Mouse (Mus musculus): ENCODE measurements around the gene Fam149a. TPM values are rescaled to one million over a fixed set of nuclear protein-coding genes. Genes with fewer than 3 reads are reported as not detected.
"Not testable (repeated sequence)": the region's sequence is repeated elsewhere in the genome, so short reads cannot be mapped to it uniquely, and the experiment has no call there.

Gene Fam149a
- total and polyA plus RNA-seq, 2 experiments from 2014 or later, result 2.6 to 7.3 TPM

DNA sequence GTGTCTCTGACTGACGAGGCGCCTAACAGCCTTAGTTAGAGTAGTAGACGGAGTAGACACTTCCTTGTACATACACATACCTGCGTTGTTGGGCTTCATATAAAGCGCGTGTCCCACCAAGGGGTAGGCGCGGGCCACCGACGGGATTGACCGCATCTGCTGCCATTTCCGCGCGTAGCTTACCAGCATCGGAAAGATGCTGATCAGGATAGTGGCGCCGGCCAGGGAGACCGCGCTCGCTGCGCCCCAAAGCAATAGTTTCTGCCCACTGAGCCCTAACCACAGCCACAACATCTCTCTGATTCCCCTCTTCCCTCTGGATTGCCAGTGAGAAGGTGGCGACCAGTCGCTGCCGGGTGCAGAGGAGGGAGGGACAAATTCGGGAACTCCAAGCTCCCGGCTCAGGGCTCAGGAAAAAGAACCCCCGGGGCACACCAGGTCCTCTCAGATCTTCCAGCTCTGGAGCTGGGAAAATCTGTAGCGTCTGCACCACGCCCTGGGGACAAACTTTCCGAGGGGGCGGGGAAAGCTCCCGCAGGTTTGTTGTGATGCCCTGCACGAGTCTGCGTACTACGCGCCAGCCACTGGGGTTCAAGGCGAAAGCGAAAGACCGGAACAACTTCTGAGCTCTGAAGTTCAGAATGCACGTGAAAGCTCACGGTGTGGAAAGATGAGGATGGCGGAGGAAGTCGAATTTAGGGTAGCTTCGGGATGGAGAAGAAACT lies 49.2 kb downstream of the Fam149a start, which contains the start of gene Cyp4v3:
Gene Cyp4v3, minus strand, starts transcription at position 532 of the 725 bp plus-strand sequence.
- H3K9me3 ChIP-seq (replicated peaks; ENCODE audit: control insufficient read depth, low read length), result no peaks in the 10 kb centered on the region
- no peaks in the 10 kb centered on the region for H3K4me1 ChIP-seq (ENCODE audit: control insufficient read depth, insufficient read depth)
- peak within 1 kb of the TSS; percentile 9; the same call in 1 of the 2 replicates for H3K27ac ChIP-seq (ENCODE audit: low read depth)
- peak; percentile 80 for ATAC-seq (ENCODE audit: insufficient read depth, low read depth)
- H3K4me3 ChIP-seq (ENCODE audit: low read depth, low read length), result peak within 1 kb of the TSS; percentile 56
- H3K9ac ChIP-seq (replicated peaks; ENCODE audit: low read depth, low read length), result peak within 1 kb of the TSS; percentile 49
- 1% methylated on average over 43 of the region's 44 CpGs for WGBS
- no peaks in the 10 kb centered on the region for H3K27me3 ChIP-seq (ENCODE audit: control insufficient read depth, insufficient read depth, low read length)
- TF ChIP-seq CTCF (IDR thresholded peaks at IDR 0.05; ENCODE audit: low read depth), result no peak
- TF ChIP-seq EP300 (IDR thresholded peaks at IDR 0.05; ENCODE audit: low read depth), result no peak
- DNase-seq (ENCODE audit: low spot score), result peak; percentile 59
- peak within 1 kb of the TSS; percentile 85 for H3K4me2 ChIP-seq (ENCODE audit: low read depth, low read length)
- no peaks in the 10 kb centered on the region for H3K36me3 ChIP-seq (replicated peaks; ENCODE audit: control insufficient read depth, insufficient read depth, low read length)

DNA sequence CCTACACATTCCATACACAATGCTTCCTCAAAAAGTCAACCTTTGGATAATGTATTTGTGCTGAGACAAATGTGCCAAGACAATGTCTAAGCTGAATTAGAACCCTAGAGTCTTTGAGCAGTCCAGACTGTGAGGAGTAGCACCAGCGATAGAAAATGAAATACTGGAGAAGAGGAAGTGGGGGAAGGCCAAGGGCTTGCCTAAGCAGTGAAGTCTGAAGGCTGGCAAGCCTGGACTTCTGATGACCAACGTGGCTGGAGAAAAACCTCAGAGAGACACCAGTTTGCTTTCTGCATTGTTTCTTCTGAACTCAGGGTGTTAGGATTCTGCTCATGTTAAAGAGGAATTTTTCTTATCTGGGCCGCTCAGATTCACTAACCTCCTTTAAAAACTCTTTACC lies 51.2 kb downstream of the Fam149a start:
- TF ChIP-seq CTCF (IDR thresholded peaks at IDR 0.05; ENCODE audit: low read depth) (no peak), EP300 (IDR thresholded peaks at IDR 0.05; ENCODE audit: low read depth) (no peak)
- no peak for DNase-seq (ENCODE audit: low spot score)
- 70% methylated on average over 3 of the region's 3 CpGs for WGBS

DNA sequence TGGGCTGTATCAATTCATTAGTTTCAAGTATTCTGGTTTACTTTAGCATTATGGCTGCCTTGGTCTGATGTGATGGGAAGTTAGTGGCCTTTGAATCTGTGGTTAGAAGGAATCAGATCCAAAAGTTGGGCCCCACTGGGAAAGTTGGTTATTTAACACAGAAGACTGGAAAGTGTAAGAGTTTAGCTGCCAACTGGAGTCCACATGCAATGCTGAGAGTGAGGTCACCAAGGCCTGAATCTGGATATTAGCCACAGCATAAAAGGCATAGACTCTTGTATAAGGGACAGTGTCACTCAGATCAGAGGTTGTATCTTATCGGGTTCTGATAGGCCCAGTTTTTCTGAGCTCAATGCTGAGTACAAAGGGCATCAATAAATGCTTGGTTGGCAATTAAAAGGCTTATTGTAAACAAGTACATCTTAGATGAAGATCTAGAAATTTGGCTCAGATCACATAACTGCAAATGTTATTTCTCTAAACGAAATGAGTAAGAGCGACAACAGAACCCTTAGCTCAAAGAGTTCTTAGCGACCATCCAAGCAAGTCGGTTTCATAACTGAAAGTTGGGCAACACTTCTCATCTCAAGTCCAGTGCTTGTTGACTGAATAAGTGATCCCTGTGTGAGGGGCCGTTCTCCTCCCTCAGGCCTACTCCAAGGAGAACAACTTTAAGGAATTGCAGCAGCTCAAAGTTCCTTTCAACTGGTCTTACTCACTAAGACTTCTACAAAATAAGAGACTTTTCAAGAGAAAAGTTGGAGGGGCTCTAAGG lies 52.7 kb downstream of the Fam149a start:
- Histone ChIP-seq H3K27ac (ENCODE audit: low read depth) (no peak overlapping the region), H3K4me3 (ENCODE audit: low read depth, low read length) (no peak overlapping the region), H3K9ac (replicated peaks; ENCODE audit: low read depth, low read length) (no peak overlapping the region), H3K4me2 (ENCODE audit: low read depth, low read length) (no peak overlapping the region), H3K4me1 (ENCODE audit: control insufficient read depth, insufficient read depth) (no peaks in the 10 kb centered on the region), H3K36me3 (replicated peaks; ENCODE audit: control insufficient read depth, insufficient read depth, low read length) (no peaks in the 10 kb centered on the region), H3K9me3 (replicated peaks; ENCODE audit: control insufficient read depth, low read length) (no peaks in the 10 kb centered on the region), H3K27me3 (ENCODE audit: control insufficient read depth, insufficient read depth, low read length) (no peaks in the 10 kb centered on the region)
- 83% methylated on average over 6 of the region's 6 CpGs for WGBS
- DNase-seq (ENCODE audit: low spot score) (no peak), ATAC-seq (ENCODE audit: insufficient read depth, low read depth) (no peak)
- TF ChIP-seq EP300 (IDR thresholded peaks at IDR 0.05; ENCODE audit: low read depth) (no peak), CTCF (IDR thresholded peaks at IDR 0.05; ENCODE audit: low read depth) (no peak)

More for the DNA sequence above, 51.2 kb downstream of the Fam149a start:
- no peaks in the 10 kb centered on the region for H3K4me1 ChIP-seq (ENCODE audit: control insufficient read depth, insufficient read depth)
- no peak for ATAC-seq (ENCODE audit: insufficient read depth, low read depth)
- no peak overlapping the region for H3K4me2 ChIP-seq (ENCODE audit: low read depth, low read length)
- no peaks in the 10 kb centered on the region for H3K9me3 ChIP-seq (replicated peaks; ENCODE audit: control insufficient read depth, low read length)
- H3K27ac ChIP-seq (ENCODE audit: low read depth), result no peak overlapping the region
- no peak overlapping the region for H3K9ac ChIP-seq (replicated peaks; ENCODE audit: low read depth, low read length)
- no peaks in the 10 kb centered on the region for H3K27me3 ChIP-seq (ENCODE audit: control insufficient read depth, insufficient read depth, low read length)
- no peaks in the 10 kb centered on the region for H3K36me3 ChIP-seq (replicated peaks; ENCODE audit: control insufficient read depth, insufficient read depth, low read length)
- no peak overlapping the region for H3K4me3 ChIP-seq (ENCODE audit: low read depth, low read length)

DNA sequence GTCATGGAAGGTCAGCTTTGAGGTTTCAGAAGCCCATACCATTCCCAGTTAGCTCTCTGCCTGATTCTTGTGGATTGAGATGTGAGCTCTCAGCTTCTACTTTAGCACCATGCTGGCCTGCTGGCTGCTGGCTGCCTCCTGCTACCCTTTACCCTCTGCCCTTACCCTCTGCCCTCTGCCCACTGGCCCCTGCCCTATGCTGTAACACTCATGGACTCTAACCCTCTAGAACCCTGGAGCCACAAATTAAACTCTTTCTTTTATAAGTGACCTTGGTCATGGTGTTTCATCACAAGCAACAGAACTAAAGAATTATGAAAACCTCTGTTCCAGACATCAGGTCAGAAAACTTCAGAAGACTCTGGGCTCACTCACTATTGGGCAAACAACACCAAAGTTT lies 55.0 kb downstream of the Fam149a start:
- H3K9ac ChIP-seq (replicated peaks; ENCODE audit: low read depth, low read length); DNase-seq (ENCODE audit: low spot score); H3K4me1 ChIP-seq (ENCODE audit: control insufficient read depth, insufficient read depth): not testable (repeated sequence)

DNA sequence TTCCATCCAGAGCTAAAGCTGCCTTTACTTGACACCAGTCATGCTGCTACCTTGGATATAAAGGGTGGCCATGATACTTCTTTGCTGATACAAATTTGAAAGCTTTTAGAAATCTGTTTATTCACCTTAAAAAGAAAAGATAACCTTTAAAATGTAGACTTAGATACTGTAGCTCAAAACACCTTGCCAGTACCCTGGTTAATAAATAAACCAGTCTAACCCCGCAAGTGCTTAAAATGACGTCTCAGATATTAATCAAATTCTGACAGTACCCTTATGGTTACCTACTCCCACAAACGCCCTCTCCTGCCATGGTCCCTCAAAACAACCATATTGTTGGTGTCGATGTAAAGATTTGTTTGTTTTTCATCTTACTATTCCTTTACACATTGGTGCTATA lies 57.9 kb downstream of the Fam149a start:
- WGBS, result 72% methylated on average over 4 of the region's 4 CpGs
- Histone ChIP-seq H3K9ac (replicated peaks; ENCODE audit: low read depth, low read length) (no peak overlapping the region), H3K4me2 (ENCODE audit: low read depth, low read length) (no peak overlapping the region), H3K27me3 (ENCODE audit: control insufficient read depth, insufficient read depth, low read length) (no peaks in the 10 kb centered on the region), H3K27ac (ENCODE audit: low read depth) (no peak overlapping the region), H3K36me3 (replicated peaks; ENCODE audit: control insufficient read depth, insufficient read depth, low read length) (no peaks in the 10 kb centered on the region), H3K4me3 (ENCODE audit: low read depth, low read length) (no peak overlapping the region), H3K4me1 (ENCODE audit: control insufficient read depth, insufficient read depth) (no peaks in the 10 kb centered on the region), H3K9me3 (replicated peaks; ENCODE audit: control insufficient read depth, low read length) (no peaks in the 10 kb centered on the region)
- TF ChIP-seq EP300 (IDR thresholded peaks at IDR 0.05; ENCODE audit: low read depth) (no peak), CTCF (IDR thresholded peaks at IDR 0.05; ENCODE audit: low read depth) (no peak)
- DNase-seq (ENCODE audit: low spot score) (no peak), ATAC-seq (ENCODE audit: insufficient read depth, low read depth) (no peak)

More for the DNA sequence above, 55.0 kb downstream of the Fam149a start:
- not testable (repeated sequence) for H3K4me2 ChIP-seq (ENCODE audit: low read depth, low read length); H3K4me3 ChIP-seq (ENCODE audit: low read depth, low read length); H3K27me3 ChIP-seq (ENCODE audit: control insufficient read depth, insufficient read depth, low read length); H3K27ac ChIP-seq (ENCODE audit: low read depth); ATAC-seq (ENCODE audit: insufficient read depth, low read depth); H3K9me3 ChIP-seq (replicated peaks; ENCODE audit: control insufficient read depth, low read length); H3K36me3 ChIP-seq (replicated peaks; ENCODE audit: control insufficient read depth, insufficient read depth, low read length)
